Mouse (Mus musculus) forebrain, embryonic 14.5 days (tissue): ENCODE results near the gene Rab11fip5. TPM values are rescaled to one million over a fixed set of nuclear protein-coding genes. Genes with fewer than 3 reads are reported as not detected.

Source experiments
- ATAC-seq: fragments of 200-750 bp; cut with Nextera tagmentation; 2 replicates; pipeline ENCODE4 v1.8.0; 2017; ENCODE audit warnings: mild to moderate bottlenecking, moderate library complexity
- DNase-seq: peaks from one replicate; pipeline ENCODE4 v3.0.0-alpha.2; 2015; ENCODE audit warnings: low spot score
- H3K27ac ChIP-seq: fragments of 300-500 bp; sonication (generic); 2 replicates; pipeline ENCODE4 v1.5.1; 2014; ENCODE audit warnings: low read depth, mild to moderate bottlenecking, control low read depth, low read length, moderate library complexity
- H3K27me3 ChIP-seq: fragments of 300-500 bp; sonication (generic); replicated peaks from 2 replicates; pipeline ENCODE4 v1.6.1; 2014; ENCODE audit warnings: low read length, control low read depth, mixed read lengths; ENCODE audit not compliant: control insufficient read depth, insufficient read depth
- H3K36me3 ChIP-seq: fragments of 300-500 bp; sonication (generic); 2 replicates; pipeline ENCODE4 v1.6.1; 2014; ENCODE audit warnings: low read length, control low read depth; ENCODE audit not compliant: control insufficient read depth, insufficient read depth
- H3K4me1 ChIP-seq: fragments of 300-500 bp; sonication (generic); 2 replicates; pipeline ENCODE4 v1.6.1; 2014; ENCODE audit warnings: antibody characterized with exemption, low read length, control low read depth; ENCODE audit not compliant: control insufficient read depth, insufficient read depth
- H3K4me2 ChIP-seq: fragments of 300-500 bp; sonication (generic); 2 replicates; pipeline ENCODE4 v1.6.1; 2014; ENCODE audit warnings: mild to moderate bottlenecking, control low read depth, low read length
- H3K4me3 ChIP-seq: fragments of 300-500 bp; sonication (generic); 2 replicates; pipeline ENCODE4 v1.5.1; 2014; ENCODE audit warnings: low read depth, low read length, control low read depth
- H3K9ac ChIP-seq: fragments of 300-500 bp; sonication (generic); 2 replicates; pipeline ENCODE4 v1.6.1; 2014; ENCODE audit warnings: mild to moderate bottlenecking, low read length, control low read depth, moderate library complexity
- H3K9me3 ChIP-seq: fragments of 300-500 bp; sonication (generic); replicated peaks from 2 replicates; pipeline ENCODE4 v1.6.1; 2016; ENCODE audit warnings: low read length, control low read depth, mixed read lengths; ENCODE audit not compliant: control insufficient read depth
- WGBS: fragments of 180-500 bp; shearing (Covaris S2); extraction: QIAGEN DNeasy Blood & Tissue Kit; methylation state at CpG from one replicate; pipeline ENCODE4 v1.1.7; 2014; 5-methylcytosine and 5-hydroxymethylcytosine counted together
- polyA plus RNA-seq: library from polyadenylated mRNA; unstranded; fragments of >200 nt; fragmentation: Nextera tagmentation; extraction: Ambion mirVana; gene quantifications from 2 replicates; pipeline ENCODE4 v1.2.1, GENCODE M21; 2014

Gene Rab11fip5
- polyA plus RNA-seq = 9.2 and 12.7 TPM in 2 replicates

DNA sequence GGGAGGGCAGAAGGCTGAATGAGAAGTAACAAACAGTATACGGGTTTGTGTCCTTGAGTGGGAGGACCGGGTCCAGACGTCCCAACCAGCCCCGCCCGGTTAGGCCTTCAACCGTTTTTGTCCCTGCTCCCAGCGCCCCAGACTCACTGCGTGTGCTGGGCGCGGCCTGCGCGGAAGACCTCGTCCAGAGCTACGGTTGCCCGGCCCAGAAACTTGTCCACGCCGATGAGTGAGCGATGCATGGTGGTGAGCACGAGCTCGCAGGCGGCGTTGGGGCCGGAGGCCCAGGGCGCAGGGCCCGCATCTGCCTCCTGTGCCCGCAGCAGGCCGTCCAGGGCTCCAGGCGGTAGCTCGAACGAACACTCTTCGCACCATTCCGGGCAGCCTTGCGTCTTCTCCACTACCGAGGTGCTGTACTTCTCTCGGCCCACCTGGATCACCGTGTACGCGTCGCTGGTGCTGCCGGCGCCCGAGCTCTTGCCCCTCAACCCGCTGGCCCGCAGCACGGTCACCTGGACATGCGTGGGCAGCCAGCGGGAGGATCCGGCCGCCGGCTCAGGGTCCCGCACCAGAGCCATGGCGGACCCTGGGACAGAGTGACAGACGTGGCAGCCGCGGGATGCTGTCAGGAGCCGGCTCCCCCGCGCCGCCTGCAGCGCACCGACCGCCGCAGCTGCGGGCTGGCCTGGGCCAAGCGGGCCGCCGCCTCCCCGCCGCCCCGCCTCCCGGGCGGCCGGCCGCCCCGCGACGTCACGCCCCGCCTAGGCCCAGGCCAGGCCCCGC lies at the start of gene Rab11fip5:
Rab11fip5 (minus strand) TSS at position 684 of the 783 bp plus-strand sequence.
- ATAC-seq = peak; percentile 45
- DNase-seq = no peak
- Histone ChIP-seq H3K27ac (peak within 1 kb of the TSS; percentile 60), H3K9ac (peak within 1 kb of the TSS; percentile 82), H3K36me3 (no peaks in the 10 kb centered on the region), H3K4me3 (peak within 1 kb of the TSS; percentile 75), H3K4me2 (peak within 1 kb of the TSS; percentile 82), H3K27me3 (no peaks in the 10 kb centered on the region), H3K4me1 (peaks cover 22% of the 10 kb centered on the region; the same call in 1 of the 2 replicates), H3K9me3 (no peaks in the 10 kb centered on the region)
- WGBS = 1% methylated on average over 76 of the region's 80 CpGs

- Histone ChIP-seq H3K4me3 (no peak within 1 kb of the TSS), H3K9me3 (no peaks in the 10 kb centered on the region), H3K9ac (no peak within 1 kb of the TSS), H3K36me3 (no peaks in the 10 kb centered on the region), H3K4me2 (no peak within 1 kb of the TSS), H3K4me1 (no peaks in the 10 kb centered on the region), H3K27me3 (no peaks in the 10 kb centered on the region), H3K27ac (no peak within 1 kb of the TSS)
- DNase-seq (no peak), ATAC-seq (no peak)
- 13% methylated on average over 28 of the region's 28 CpGs for WGBS
Measured at GRCm38 (mm10) chr6:85423836-85424379, 49.5 kb upstream of the Rab11fip5 start, which contains the start of gene Noto. Noto (plus strand) TSS chr6:85423886.

GRCm38 (mm10) chr6:85419150-85419549 lies 44.7 kb upstream of the Rab11fip5 start:
- 93% methylated on average over 2 of the region's 2 CpGs for WGBS
- H3K4me3 ChIP-seq = no peak overlapping the region
- H3K9me3 ChIP-seq = no peaks in the 10 kb centered on the region
- ATAC-seq (no peak), DNase-seq (no peak)
- H3K9ac ChIP-seq = no peak overlapping the region
- no peaks in the 10 kb centered on the region for H3K4me1 ChIP-seq
- no peak overlapping the region for H3K4me2 ChIP-seq
- no peaks in the 10 kb centered on the region for H3K36me3 ChIP-seq
- H3K27me3 ChIP-seq = no peaks in the 10 kb centered on the region
- H3K27ac ChIP-seq = no peak overlapping the region

DNA sequence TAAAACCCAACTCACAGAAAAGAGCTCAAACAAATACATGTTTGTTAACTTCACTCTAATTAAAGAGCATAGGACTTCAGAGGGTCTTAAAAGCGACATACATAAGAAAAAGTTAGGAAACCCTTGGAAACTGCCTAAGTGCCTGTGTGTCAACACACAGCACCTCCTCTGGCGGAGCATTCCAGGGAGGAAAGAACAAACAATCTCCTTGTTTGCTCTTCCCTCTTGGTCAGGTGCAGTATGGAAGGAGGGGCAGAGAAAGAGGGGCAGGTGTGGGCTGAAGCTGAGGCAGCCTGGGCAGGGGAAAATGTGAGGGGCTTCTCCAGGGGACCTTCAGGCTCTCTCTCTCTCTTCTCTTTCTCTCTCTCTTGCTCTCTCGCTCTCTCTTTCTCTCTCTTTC lies 41.4 kb upstream of the Rab11fip5 start:
- no peak for ATAC-seq
- Histone ChIP-seq H3K27ac (no peak overlapping the region), H3K27me3 (no peaks in the 10 kb centered on the region), H3K9ac (no peak overlapping the region), H3K4me3 (no peak overlapping the region), H3K9me3 (no peaks in the 10 kb centered on the region), H3K36me3 (no peaks in the 10 kb centered on the region), H3K4me2 (no peak overlapping the region), H3K4me1 (no peaks in the 10 kb centered on the region)
- DNase-seq = no peak
- WGBS = 53% methylated on average over 3 of the region's 3 CpGs

DNA sequence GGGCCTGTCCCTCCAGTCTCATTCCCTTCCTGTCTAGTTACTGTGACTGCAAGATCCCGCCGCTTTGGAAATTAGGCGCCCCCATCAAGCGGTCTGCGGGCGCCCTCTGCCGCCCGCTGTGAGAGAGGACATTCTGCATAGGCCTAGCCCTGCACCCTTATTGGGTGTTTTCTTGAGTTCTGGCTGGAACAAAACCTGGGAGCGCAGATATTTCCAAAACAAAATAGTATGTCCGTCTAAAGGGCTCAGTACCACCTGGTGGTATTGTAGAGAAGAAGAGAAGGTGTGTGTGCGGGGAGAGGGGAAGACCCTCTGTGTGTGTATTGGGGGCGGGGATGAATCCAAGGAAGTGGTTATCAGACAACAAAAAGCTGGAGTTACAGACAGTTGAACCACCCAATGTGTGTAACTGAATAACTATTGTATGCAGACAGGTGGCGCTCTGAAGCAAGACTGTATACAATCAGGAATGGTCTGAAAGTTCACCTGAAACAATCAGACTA lies 36.4 kb upstream of the Rab11fip5 start:
- no peak overlapping the region for H3K4me2 ChIP-seq
- no peaks in the 10 kb centered on the region for H3K9me3 ChIP-seq
- ATAC-seq (peak; percentile 94), DNase-seq (peak; percentile 88)
- no peaks in the 10 kb centered on the region for H3K4me1 ChIP-seq
- WGBS = 11% methylated on average over 13 of the region's 13 CpGs
- no peak overlapping the region for H3K4me3 ChIP-seq
- peaks cover 24% of the 10 kb centered on the region for H3K27me3 ChIP-seq
- H3K27ac ChIP-seq = no peak overlapping the region
- no peak overlapping the region for H3K9ac ChIP-seq
- H3K36me3 ChIP-seq = no peaks in the 10 kb centered on the region

GRCm38 (mm10) chr6:85409003-85409402 lies 34.6 kb upstream of the Rab11fip5 start:
- Histone ChIP-seq H3K4me2 (peak overlapping the region; percentile 44), H3K27ac (no peak overlapping the region), H3K4me3 (peak overlapping the region; percentile 22), H3K9me3 (no peaks in the 10 kb centered on the region), H3K9ac (peak overlapping the region; percentile 53), H3K4me1 (no peaks in the 10 kb centered on the region), H3K36me3 (no peaks in the 10 kb centered on the region), H3K27me3 (peaks cover 24% of the 10 kb centered on the region)
- no peak for ATAC-seq
- peak; percentile 22 for DNase-seq
- 2% methylated on average over 31 of the region's 31 CpGs for WGBS

DNA sequence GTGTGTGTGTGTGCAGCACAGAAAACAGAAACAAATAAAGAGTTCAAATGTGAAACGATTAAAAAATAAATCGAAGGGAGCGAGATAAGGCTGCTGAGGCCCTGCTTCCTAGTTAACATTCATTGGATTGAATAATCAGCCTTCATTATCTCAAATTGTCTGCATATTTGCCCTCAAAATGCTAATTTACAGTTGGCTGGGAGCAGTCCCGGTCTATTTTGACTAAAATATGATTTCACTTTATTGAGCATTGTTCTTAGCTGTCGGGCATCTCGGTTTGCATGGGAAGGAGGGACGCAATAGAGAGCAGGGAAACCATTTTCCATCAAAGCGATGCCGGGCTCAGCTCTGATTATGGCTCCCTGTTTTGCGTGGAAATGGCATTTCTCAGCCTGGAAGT lies 28.6 kb upstream of the Rab11fip5 start:
- Histone ChIP-seq H3K4me3 (no peak overlapping the region), H3K4me1 (no peaks in the 10 kb centered on the region; the same call in 1 of the 2 replicates), H3K9me3 (no peaks in the 10 kb centered on the region), H3K27ac (peak overlapping the region; percentile 33; the same call in 1 of the 2 replicates), H3K27me3 (peaks cover 4% of the 10 kb centered on the region), H3K36me3 (no peaks in the 10 kb centered on the region), H3K4me2 (no peak overlapping the region), H3K9ac (no peak overlapping the region)
- ATAC-seq (peak; percentile 42; the same call in 1 of the 2 replicates), DNase-seq (peak; percentile 53)
- 57% methylated on average over 10 of the region's 10 CpGs for WGBS

DNA sequence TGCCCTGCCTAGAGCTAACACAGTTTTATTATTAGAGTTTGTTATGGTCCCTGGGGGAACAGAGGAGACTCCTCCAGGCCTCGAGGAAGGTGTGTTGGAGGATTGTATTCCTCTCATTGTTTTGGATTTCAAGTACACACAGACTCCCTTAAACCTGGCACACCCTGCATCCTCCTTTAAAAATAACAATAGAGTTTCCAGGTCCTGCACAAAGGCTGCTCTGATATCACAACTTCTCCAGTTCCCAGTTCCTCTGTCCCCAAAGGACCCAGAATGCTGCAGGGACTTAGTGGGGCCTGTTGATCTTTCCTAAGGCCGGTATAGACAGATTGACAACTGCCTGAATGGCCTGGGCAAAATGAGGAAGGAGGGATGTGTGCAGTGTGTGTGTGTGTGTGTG lies 28.2 kb upstream of the Rab11fip5 start:
- peak overlapping the region; percentile 9; the same call in 1 of the 2 replicates for H3K27ac ChIP-seq

More for the DNA sequence above, 28.2 kb upstream of the Rab11fip5 start:
- ATAC-seq = no peak
- Histone ChIP-seq H3K4me2 (no peak overlapping the region), H3K9ac (no peak overlapping the region), H3K9me3 (no peaks in the 10 kb centered on the region), H3K27me3 (no peaks in the 10 kb centered on the region; the same call in none of the 2 replicates), H3K4me3 (no peak overlapping the region), H3K36me3 (no peaks in the 10 kb centered on the region), H3K4me1 (no peaks in the 10 kb centered on the region; the same call in 1 of the 2 replicates)
- 42% methylated on average over 2 of the region's 2 CpGs for WGBS
- no peak for DNase-seq
